Mouse (Mus musculus) hematopoietic stem cell, adult 5-6 weeks (primary cell): ENCODE results near the gene Clec4e. TPM values are rescaled to one million over a fixed set of nuclear protein-coding genes. Genes with fewer than 3 reads are reported as not detected.
A peak's percentile ranks its signal among the peaks of the same experiment; 100 is the strongest.
"Not testable (repeated sequence)": the region's sequence is repeated elsewhere in the genome, so short reads cannot be mapped to it uniquely, and the experiment has no call there.

Experiments used
- ATAC-seq, 2 experiments: fragments of 125-278 bp in 1 of 2; replicated peaks in 1 of 2; 2 replicates each; pipeline ENCODE4 v1.8.0; 2016 to 2017; ENCODE audit warnings: inconsistent platforms in 2 of 2, mild to moderate bottlenecking in 2 of 2, moderate number of reproducible peaks in 2 of 2, low read depth in 1 of 2, moderate TSS enrichment in 1 of 2; ENCODE audit not compliant: low FRiP score in 2 of 2, poor library complexity in 2 of 2, severe bottlenecking in 2 of 2, insufficient read depth in 1 of 2, low TSS enrichment in 1 of 2
- total RNA-seq: library from RNA; stranded (forward); fragments of 172-1452, 232-1000 nt; gene quantifications from 2 replicates; pipeline ENCODE4 v1.2.3, GENCODE M21; 2017

The Clec4e gene
- 25.4 and 28.7 TPM in 2 replicates for total RNA-seq

- peak; percentile 59 to 62 for ATAC-seq
Observed at GRCm38 (mm10) chr6:123289753-123290152, at the start of gene Clec4e. Gene Clec4e, minus strand, starts transcription at chr6:123289870.

DNA sequence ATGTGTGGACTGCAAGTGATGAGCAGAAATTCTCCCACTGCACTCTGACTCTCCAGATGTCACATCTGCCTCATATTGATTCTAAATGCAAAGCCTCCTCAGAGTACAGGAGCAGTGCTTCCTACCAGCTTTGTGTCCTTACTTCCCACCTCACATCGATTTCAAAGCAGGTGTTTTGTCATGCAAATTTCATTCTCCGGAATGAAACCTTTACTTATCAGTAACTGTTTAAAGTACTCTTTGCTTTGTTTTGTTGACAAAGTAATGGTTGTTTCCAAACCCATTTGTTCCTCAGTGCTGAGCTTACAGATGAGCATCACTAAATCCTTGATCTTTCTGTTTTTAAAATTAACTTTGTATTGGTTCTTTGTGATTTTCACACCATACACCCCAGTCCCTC lies 42.8 kb upstream of the Clec4e start:
- no peak for ATAC-seq

DNA sequence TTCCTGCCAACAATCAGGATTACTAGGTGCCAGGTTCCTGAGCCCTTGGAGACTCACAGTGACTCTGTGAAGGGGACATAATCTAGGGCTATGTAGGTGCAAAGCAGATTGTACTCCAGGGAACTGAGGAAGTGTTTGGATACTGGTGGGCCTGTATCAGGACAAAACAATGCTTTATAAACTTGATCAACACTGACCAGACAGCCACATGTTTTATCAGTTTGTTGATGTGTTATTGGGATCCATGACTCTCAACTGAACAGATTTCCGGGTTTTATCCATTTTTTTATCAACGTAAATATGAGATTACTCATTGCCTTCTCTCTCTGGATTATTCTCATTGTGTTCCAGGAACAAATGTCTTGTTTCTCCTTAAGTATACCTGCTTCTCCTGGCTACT lies 18.4 kb upstream of the Clec4e start, which contains the start of gene Vmn2r19:
Gene Vmn2r19 (plus strand): TSS at position 301 of the 400 bp plus-strand sequence.
- no peak for ATAC-seq

DNA sequence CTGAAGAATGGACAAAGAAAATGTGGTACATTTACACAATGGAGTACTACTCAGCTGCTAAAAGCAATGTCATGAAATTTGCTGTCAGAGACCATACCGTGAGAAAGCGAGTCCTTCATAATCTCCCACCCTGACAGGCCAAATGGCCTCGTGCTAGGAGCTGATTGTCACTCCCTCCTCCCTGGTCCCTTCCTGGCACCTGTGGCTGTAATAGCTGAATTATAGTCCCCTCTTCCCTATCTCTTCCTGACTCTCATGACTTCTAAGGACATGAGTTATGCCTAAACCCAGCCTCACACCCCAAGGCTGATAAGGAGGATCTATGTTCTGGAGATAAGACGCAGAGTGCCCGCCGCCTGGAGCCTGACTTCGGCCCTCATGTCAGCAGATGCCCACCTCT lies 16.6 kb upstream of the Clec4e start:
- not testable (repeated sequence) for ATAC-seq

GRCm38 (mm10) chr6:123296687-123297086 lies 7.0 kb upstream of the Clec4e start:
- no peak for ATAC-seq

GRCm38 (mm10) chr6:123293509-123293908 lies 3.8 kb upstream of the Clec4e start:
- not testable (repeated sequence) for ATAC-seq

- ATAC-seq: peak; percentile 39 to 43; a peak in 2 of 4 replicates
Observed at GRCm38 (mm10) chr6:123292751-123293400, 3.2 kb upstream of the Clec4e start.

DNA sequence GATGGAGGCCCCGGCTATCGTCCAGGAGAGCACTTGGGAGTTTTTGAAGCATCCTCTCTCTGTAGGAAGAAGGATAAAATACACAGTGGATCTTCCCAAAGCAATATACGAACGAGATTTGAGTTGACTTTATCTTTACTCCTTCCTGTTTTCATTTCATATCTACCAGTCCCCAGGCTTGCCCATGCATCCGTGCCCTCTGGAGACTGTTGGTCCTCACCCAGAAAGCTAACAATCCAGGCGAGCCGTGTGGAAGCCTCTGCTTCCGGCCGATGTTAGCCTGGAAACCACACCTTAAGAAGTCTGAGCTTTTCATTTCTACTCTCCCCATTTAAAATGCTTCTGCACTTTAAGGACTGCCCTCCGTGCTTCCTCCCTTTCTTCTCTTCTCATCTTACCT lies 739 bp downstream of the Clec4e start:
- ATAC-seq: peak; percentile 72 to 76

DNA sequence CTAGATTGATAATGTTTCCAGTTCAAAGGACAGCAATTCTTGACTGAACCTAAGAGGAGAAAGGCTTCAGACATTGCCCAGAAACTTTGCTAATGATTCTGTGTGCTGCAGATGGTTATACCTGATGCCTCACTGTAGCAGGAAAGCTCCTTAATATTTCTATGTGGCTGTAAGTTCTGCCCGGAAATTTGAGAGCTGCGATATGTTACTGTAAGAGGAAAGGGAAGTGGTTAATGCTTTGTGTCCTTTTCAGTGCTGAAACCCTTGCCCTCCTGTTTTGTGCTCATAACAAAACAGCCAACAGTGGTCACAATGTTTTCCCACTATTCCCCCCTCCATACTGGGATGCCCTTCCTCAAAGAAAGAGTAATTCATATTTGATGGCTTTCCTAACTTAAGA lies 3.4 kb downstream of the Clec4e start:
- ATAC-seq: peak; percentile 43 to 54; a peak in 3 of 4 replicates

DNA sequence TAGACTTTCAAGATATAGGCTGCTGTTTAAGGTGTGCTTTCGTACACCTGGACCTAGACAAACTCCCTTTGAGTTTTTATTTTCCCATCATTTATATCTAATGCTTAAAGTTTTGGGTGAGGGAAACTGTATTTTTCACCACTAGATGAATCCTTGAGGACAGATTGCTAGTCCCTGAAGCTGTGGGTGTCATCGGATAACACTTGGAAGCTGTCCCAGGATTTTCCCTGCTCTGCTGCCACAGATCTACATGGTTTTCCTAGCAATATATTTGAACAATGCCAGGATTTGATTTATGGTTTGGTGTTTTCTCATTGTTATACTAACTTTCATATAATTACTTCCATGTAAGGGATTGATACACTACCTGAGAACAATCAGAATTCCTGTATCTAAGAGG lies 10.2 kb downstream of the Clec4e start:
- ATAC-seq: no peak

DNA sequence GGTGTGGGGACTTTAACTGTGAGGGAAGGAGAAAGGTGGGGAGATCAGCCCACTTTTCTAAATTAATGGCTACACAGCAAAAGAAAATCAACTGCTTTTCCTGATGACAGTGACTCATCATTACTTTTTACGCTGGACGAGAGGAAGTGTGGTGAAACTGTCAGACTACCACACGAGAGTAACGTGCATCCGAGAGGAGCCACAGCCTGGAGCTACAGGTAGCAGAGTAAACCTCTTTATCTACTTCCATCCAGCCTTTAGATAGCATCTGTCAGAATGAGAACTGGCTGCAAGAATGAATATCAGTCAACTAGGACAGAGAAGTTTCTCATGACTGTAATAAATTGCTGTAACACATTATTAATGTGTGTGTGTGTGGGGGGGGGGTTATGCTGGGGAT lies 22.7 kb downstream of the Clec4e start:
- ATAC-seq: peak; percentile 79 to 81

DNA sequence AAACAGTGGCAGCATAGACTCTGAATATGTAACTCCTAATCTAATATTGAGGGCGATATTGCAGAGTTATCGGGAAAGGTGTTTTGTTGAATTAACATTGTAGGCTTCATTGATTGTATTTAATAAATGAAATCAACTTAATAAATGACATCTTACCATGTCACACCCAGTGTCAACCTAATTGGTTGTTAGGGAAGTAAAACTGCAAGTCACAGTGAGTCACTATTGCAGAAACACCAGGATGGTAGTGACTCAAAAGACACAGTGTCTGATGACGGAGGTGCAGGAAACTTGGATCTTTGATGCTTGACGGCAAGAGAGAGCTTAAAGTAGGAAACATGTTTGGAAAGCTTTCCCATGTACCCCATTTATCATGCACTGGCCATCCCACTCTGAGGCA lies 23.9 kb downstream of the Clec4e start:
- ATAC-seq: peak; percentile 76 to 79

DNA sequence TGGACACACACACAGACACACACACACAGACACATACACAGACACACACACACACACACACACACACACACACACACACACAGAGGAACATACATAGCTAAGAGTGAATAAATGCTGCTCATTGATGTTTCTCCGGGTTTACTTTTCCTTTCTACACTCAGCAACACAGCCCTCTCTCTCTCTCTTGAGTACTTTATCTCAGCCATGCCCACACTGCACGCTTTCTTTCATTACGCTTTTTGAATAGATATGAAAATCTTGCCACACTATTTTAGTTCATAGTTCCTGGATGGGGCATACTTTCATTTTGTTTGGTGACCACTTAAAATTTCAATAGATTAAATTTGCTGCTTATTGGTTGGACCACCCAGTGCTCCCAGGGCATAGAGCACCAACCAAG lies 25.5 kb downstream of the Clec4e start:
- ATAC-seq: no peak

- ATAC-seq: peak; percentile 42 to 60
Observed at GRCm38 (mm10) chr6:123261555-123262161, 28.0 kb downstream of the Clec4e start, which contains the start of gene Clec4d. Gene Clec4d, plus strand, starts transcription at chr6:123262111.

DNA sequence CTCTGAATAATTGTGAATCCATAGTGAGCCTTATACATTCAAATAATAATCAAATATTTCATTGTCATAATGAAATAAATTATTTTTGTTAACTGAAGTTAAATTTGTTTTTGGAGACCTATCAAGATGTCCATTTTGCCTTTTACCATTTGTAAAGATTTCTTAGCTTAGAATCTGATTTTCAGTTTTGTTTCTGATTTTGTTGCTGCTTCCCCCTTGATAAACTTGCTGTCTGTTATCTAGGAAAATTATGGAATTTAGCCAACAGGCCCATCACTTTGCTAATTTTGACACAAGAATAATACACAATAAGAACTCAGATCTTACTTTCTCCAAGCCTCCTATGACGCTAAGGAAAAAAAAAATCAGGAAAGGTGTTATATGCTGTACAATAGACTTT lies 28.8 kb downstream of the Clec4e start:
- no peak for ATAC-seq

GRCm38 (mm10) chr6:123259889-123260603 lies 29.6 kb downstream of the Clec4e start:
- ATAC-seq: peak; percentile 51 to 77

- peak in 1 of 2 experiments; percentile 30; a peak in 1 of 4 replicates for ATAC-seq
Observed at GRCm38 (mm10) chr6:123258946-123259345, 30.7 kb downstream of the Clec4e start.

- ATAC-seq: peak; percentile 78 to 91
Observed at GRCm38 (mm10) chr6:123252735-123253134, 36.9 kb downstream of the Clec4e start.
